Mouse (Mus musculus): Measurements from ENCODE around the gene Ppfibp2.

Gene Ppfibp2

GRCm38 (mm10) chr7:107702461-107703380, 107.7 kb downstream of the Ppfibp2 start:
- peak in 1 of 2 experiments; percentile 59 for DNase-seq

- no peak for DNase-seq
Measured at GRCm38 (mm10) chr7:107705941-107706340, 110.9 kb downstream of the Ppfibp2 start.

GRCm38 (mm10) chr7:107707650-107708049, 112.6 kb downstream of the Ppfibp2 start:
- peak; percentile 77 to 88 for DNase-seq

- DNase-seq: peak; percentile 85 to 87
Measured at GRCm38 (mm10) chr7:107708491-107709112, 113.6 kb downstream of the Ppfibp2 start.

GRCm38 (mm10) chr7:107712743-107713142, 117.7 kb downstream of the Ppfibp2 start:
- DNase-seq: no peak

GRCm38 (mm10) chr7:107714067-107714466, 119.1 kb downstream of the Ppfibp2 start:
- DNase-seq: no peak

- DNase-seq: no peak
Measured at GRCm38 (mm10) chr7:107720771-107721170, 125.8 kb downstream of the Ppfibp2 start.

GRCm38 (mm10) chr7:107722536-107722935, 127.5 kb downstream of the Ppfibp2 start:
- DNase-seq: no peak

GRCm38 (mm10) chr7:107727538-107727937, 132.5 kb downstream of the Ppfibp2 start:
- no peak for DNase-seq

- no peak for DNase-seq
Measured at GRCm38 (mm10) chr7:107730587-107730986, 135.6 kb downstream of the Ppfibp2 start.

GRCm38 (mm10) chr7:107733162-107733561, 138.2 kb downstream of the Ppfibp2 start:
- DNase-seq: no peak

- DNase-seq: no peak
Measured at GRCm38 (mm10) chr7:107738726-107739125, 143.7 kb downstream of the Ppfibp2 start.

GRCm38 (mm10) chr7:107742963-107743465, 148.0 kb downstream of the Ppfibp2 start:
- DNase-seq: no peak

GRCm38 (mm10) chr7:107744454-107744853, 149.4 kb downstream of the Ppfibp2 start:
- DNase-seq: no peak

GRCm38 (mm10) chr7:107745111-107745510, 150.1 kb downstream of the Ppfibp2 start:
- DNase-seq: no peak

GRCm38 (mm10) chr7:107746036-107746435, 151.0 kb downstream of the Ppfibp2 start:
- no peak for DNase-seq

GRCm38 (mm10) chr7:107747476-107747875, 152.5 kb downstream of the Ppfibp2 start:
- DNase-seq: no peak

- DNase-seq: peak in 1 of 2 experiments; percentile 22
Measured at GRCm38 (mm10) chr7:107747954-107748353, 152.9 kb downstream of the Ppfibp2 start.

- DNase-seq: no peak
Measured at GRCm38 (mm10) chr7:107749270-107749669, 154.3 kb downstream of the Ppfibp2 start.

GRCm38 (mm10) chr7:107749721-107750120, 154.7 kb downstream of the Ppfibp2 start:
- no peak for DNase-seq

GRCm38 (mm10) chr7:107752031-107752520, 157.1 kb downstream of the Ppfibp2 start:
- no peak for DNase-seq

- no peak for DNase-seq
Measured at GRCm38 (mm10) chr7:107755905-107756304, 160.9 kb downstream of the Ppfibp2 start.

GRCm38 (mm10) chr7:107756748-107757147, 161.7 kb downstream of the Ppfibp2 start:
- DNase-seq: no peak
